Mouse (Mus musculus) right cerebral cortex, adult 2 months (tissue): ENCODE data around the gene Prss43.

Source experiments
- DNase-seq, 2 experiments: peaks; one replicate each; pipeline ENCODE4 v3.0.0; 2021 to 2022; ENCODE audit warnings: low spot score in 2 of 2

The Prss43 gene

GRCm38 (mm10) chr9:110840905-110841304 lies 14.4 kb downstream of the Prss43 start:
- no peak for DNase-seq

GRCm38 (mm10) chr9:110841438-110841837 lies 14.9 kb downstream of the Prss43 start:
- no peak for DNase-seq

GRCm38 (mm10) chr9:110844206-110844605 lies 17.7 kb downstream of the Prss43 start, which contains the start of gene Prss46:
Gene Prss46 (plus strand): TSS chr9:110844506.
- no peak for DNase-seq

- DNase-seq = no peak
Measured at GRCm38 (mm10) chr9:110849162-110849561, 22.7 kb downstream of the Prss43 start.

GRCm38 (mm10) chr9:110855903-110856302 lies 29.4 kb downstream of the Prss43 start:
- DNase-seq = no peak

- DNase-seq = no peak
Measured at GRCm38 (mm10) chr9:110856920-110857319, 30.4 kb downstream of the Prss43 start.

GRCm38 (mm10) chr9:110857781-110858472 lies 31.4 kb downstream of the Prss43 start, which contains the start of gene Prss50:
Gene Prss50 (plus strand): TSS chr9:110857967.
- DNase-seq = no peak

- no peak for DNase-seq
Measured at GRCm38 (mm10) chr9:110858523-110858922, 32.0 kb downstream of the Prss43 start.

GRCm38 (mm10) chr9:110858967-110859596 lies 32.6 kb downstream of the Prss43 start:
- DNase-seq = no peak

GRCm38 (mm10) chr9:110871030-110871429 lies 44.5 kb downstream of the Prss43 start:
- peak; percentile 78 to 79 for DNase-seq

- peak; percentile 36 to 54 for DNase-seq
Measured at GRCm38 (mm10) chr9:110873681-110874659, 47.5 kb downstream of the Prss43 start.

GRCm38 (mm10) chr9:110874660-110875191 lies 48.2 kb downstream of the Prss43 start:
- DNase-seq = no peak

- no peak for DNase-seq
Measured at GRCm38 (mm10) chr9:110875288-110875695, 48.8 kb downstream of the Prss43 start.

- no peak for DNase-seq
Measured at GRCm38 (mm10) chr9:110877353-110877752, 50.9 kb downstream of the Prss43 start.

- DNase-seq = peak in 1 of 2 experiments; percentile 18
Measured at GRCm38 (mm10) chr9:110877888-110878287, 51.4 kb downstream of the Prss43 start.

- peak; percentile 15 to 25 for DNase-seq
Measured at GRCm38 (mm10) chr9:110879191-110879920, 52.9 kb downstream of the Prss43 start, which contains the start of gene Als2cl. Gene Als2cl (plus strand): TSS chr9:110879870.

GRCm38 (mm10) chr9:110879998-110880561 lies 53.6 kb downstream of the Prss43 start, which contains the start of gene Tmie:
Gene Tmie (minus strand): TSS chr9:110880113.
- DNase-seq = peak; percentile 14 to 18

GRCm38 (mm10) chr9:110880772-110881171 lies 54.3 kb downstream of the Prss43 start:
- no peak for DNase-seq
